Mouse (Mus musculus) bone marrow, adult 2 months (tissue): Measurements from ENCODE around the gene Cdv3. TPM values are rescaled to one million over a fixed set of nuclear protein-coding genes. Genes with fewer than 3 reads are reported as not detected.
"Not testable (repeated sequence)": the region's sequence is repeated elsewhere in the genome, so short reads cannot be mapped to it uniquely, and the experiment has no call there.

Experiments
- H3K27ac ChIP-seq: fragments of 200-500 bp; 2 replicates; pipeline ENCODE4 v1.5.1; 2012; ENCODE audit warnings: low read depth, mild to moderate bottlenecking, control low read depth, inconsistent platforms, low read length; ENCODE audit not compliant: control insufficient read depth, poor library complexity, insufficient read depth
- H3K4me1 ChIP-seq: fragments of 200-500 bp; 2 replicates; pipeline ENCODE4 v1.6.1; 2011; ENCODE audit warnings: low read length; ENCODE audit not compliant: control insufficient read depth, insufficient read depth
- H3K4me3 ChIP-seq: fragments of 200-500 bp; replicated peaks from 2 replicates; pipeline ENCODE3; 2011; ENCODE audit warnings: mild to moderate bottlenecking, low read depth, low read length, control low read depth; ENCODE audit not compliant: control insufficient read depth
- CTCF ChIP-seq: fragments of 200-500 bp; IDR thresholded peaks from 2 replicates; pipeline ENCODE4 v1.5.1; 2011; ENCODE audit warnings: low read length, control low read depth; ENCODE audit not compliant: control insufficient read depth, insufficient read depth
- POLR2A ChIP-seq: fragments of 200-500 bp; IDR thresholded peaks from 2 replicates; pipeline ENCODE4 v1.6.1; 2011; ENCODE audit warnings: low read depth, mild to moderate bottlenecking, control low read depth, low read length, borderline replicate concordance; ENCODE audit not compliant: control insufficient read depth
- WGBS: fragments of 180-500 bp; shearing (Covaris S2); methylation state at CpG from one replicate; pipeline ENCODE4 v1.1.7; 2018; 5-methylcytosine and 5-hydroxymethylcytosine counted together
- polyA plus RNA-seq: library from polyadenylated mRNA; stranded (reverse); fragments of >200 nt; gene quantifications from 2 replicates; pipeline ENCODE4 v1.2.4, GENCODE M21; 2011; ENCODE audit warnings: low replicate concordance; ENCODE audit not compliant: missing spikeins, insufficient read depth, insufficient read length

Gene Cdv3
- polyA plus RNA-seq, 1 experiment, result 78.8 TPM

GRCm38 (mm10) chr9:103363730-103364417, 1.8 kb downstream of the Cdv3 start:
- Histone ChIP-seq H3K4me3 (peak overlapping the region; percentile 87), H3K27ac (no peak overlapping the region), H3K4me1 (no peaks in the 10 kb centered on the region; the same call in 1 of the 2 replicates)
- WGBS, result 3% methylated on average over 21 of the region's 21 CpGs
- no peak for TF ChIP-seq CTCF
- no peak for TF ChIP-seq POLR2A

GRCm38 (mm10) chr9:103363088-103363487, 2.6 kb downstream of the Cdv3 start:
- Histone ChIP-seq H3K4me3 (no peak overlapping the region), H3K4me1 (no peaks in the 10 kb centered on the region; the same call in 1 of the 2 replicates), H3K27ac (no peak overlapping the region)
- WGBS, result 63% methylated on average over 6 of the region's 6 CpGs
- TF ChIP-seq CTCF (no peak), POLR2A (no peak)

GRCm38 (mm10) chr9:103360642-103361041, 5.0 kb downstream of the Cdv3 start:
- Histone ChIP-seq H3K4me1 (no peaks in the 10 kb centered on the region), H3K27ac (no peak overlapping the region), H3K4me3 (no peak overlapping the region)
- WGBS, result 36% methylated on average over 2 of the region's 2 CpGs
- no peak for TF ChIP-seq CTCF
- no peak for TF ChIP-seq POLR2A

GRCm38 (mm10) chr9:103358545-103358944, 7.1 kb downstream of the Cdv3 start:
- Histone ChIP-seq H3K27ac (no peak overlapping the region), H3K4me3 (no peak overlapping the region), H3K4me1 (no peaks in the 10 kb centered on the region)
- TF ChIP-seq CTCF (no peak), POLR2A (no peak)
- WGBS, result 91% methylated on average over 4 of the region's 4 CpGs

GRCm38 (mm10) chr9:103357893-103358292, 7.7 kb downstream of the Cdv3 start:
- Histone ChIP-seq H3K4me1 (no peaks in the 10 kb centered on the region), H3K4me3 (no peak overlapping the region), H3K27ac (no peak overlapping the region)
- TF ChIP-seq POLR2A (no peak), CTCF (no peak)

GRCm38 (mm10) chr9:103353500-103354260, 12.0 kb downstream of the Cdv3 start:
- 91% methylated on average over 7 of the region's 7 CpGs for WGBS
- not testable (repeated sequence) for H3K4me3 ChIP-seq, H3K4me1 ChIP-seq, H3K27ac ChIP-seq

- Histone ChIP-seq H3K4me3 (no peak overlapping the region), H3K4me1 (no peaks in the 10 kb centered on the region; the same call in 1 of the 2 replicates), H3K27ac (no peak overlapping the region)
- TF ChIP-seq POLR2A (no peak), CTCF (no peak)
Measured at GRCm38 (mm10) chr9:103348791-103349190, 16.8 kb downstream of the Cdv3 start.

GRCm38 (mm10) chr9:103347996-103348490, 17.6 kb downstream of the Cdv3 start:
- Histone ChIP-seq H3K27ac (no peak overlapping the region), H3K4me3 (no peak overlapping the region), H3K4me1 (no peaks in the 10 kb centered on the region; the same call in 1 of the 2 replicates)
- TF ChIP-seq POLR2A (no peak), CTCF (no peak)
- WGBS, result 81% methylated on average over 1 of the region's 1 CpGs

GRCm38 (mm10) chr9:103347045-103347444, 18.6 kb downstream of the Cdv3 start:
- WGBS, result 33% methylated on average over 4 of the region's 4 CpGs

More at GRCm38 (mm10) chr9:103347045-103347444, 18.6 kb downstream of the Cdv3 start:
- no peaks in the 10 kb centered on the region; the same call in 1 of the 2 replicates for H3K4me1 ChIP-seq
- TF ChIP-seq CTCF, result no peak
- no peak for TF ChIP-seq POLR2A
- H3K4me3 ChIP-seq, result no peak overlapping the region
- no peak overlapping the region for H3K27ac ChIP-seq
